Mouse (Mus musculus) erythroblast, embryonic 14.5 days (primary cell): ENCODE results near the gene Mgat2.

Experiments
- GATA1 ChIP-seq: IDR thresholded peaks from 2 replicates; pipeline ENCODE4 v1.6.1; 2012; ENCODE audit warnings: low read length, inconsistent platforms, mixed read lengths
- TAL1 ChIP-seq: IDR thresholded peaks from 3 replicates; pipeline ENCODE4 v1.6.1; 2012; ENCODE audit warnings: low read length, inconsistent platforms, mixed read lengths

DNA sequence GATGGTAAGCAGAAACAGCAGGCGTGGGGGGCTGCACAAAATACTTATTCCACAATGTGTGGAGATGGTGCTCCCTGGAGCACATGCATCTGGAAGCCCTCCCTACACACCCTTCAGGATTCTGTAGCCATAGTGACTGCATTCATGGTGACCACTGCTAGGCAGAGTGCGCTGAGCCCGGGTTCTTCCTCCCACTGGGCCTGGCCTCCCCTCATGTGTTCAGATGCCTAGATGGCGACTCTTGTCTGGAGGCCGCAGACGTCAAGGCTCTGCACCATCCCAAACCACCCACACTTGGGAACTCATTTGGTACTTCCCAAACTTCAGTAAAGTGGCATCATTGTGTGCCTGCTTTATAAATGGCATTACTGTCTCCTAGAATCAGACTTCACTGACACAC is 40.5 kb upstream of the Mgat2 start:
- TF ChIP-seq GATA1: no peak
- TF ChIP-seq TAL1: no peak
